ENCODE assay signal across 14 mouse cellular contexts in the genomic region with DNA sequence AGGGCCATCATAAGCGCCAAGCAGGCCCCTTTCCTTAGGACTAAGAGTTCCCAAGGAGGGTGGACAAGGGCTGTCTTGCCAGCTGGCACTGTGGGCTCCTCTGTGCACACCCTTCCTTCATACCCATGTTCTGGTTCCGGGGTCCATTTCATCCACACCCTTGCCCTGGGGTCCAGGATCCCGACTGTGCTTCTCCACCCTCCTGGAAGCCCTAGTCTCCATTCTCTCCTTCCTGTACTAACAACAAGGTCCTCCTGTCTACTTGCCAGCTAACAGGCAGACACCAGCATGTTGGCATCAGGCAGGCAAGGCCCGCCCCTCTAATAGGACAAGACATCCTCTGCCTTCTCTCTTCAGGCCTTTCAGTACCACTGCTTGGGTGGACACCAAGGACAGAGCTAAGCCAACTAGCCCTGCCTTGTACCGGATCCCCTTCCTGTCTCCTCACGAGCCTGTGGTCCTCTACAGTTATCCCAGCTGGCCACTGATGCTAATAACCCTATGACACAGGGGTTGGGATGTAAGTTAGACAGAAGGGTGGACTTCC. TPM values are rescaled to one million over a fixed set of nuclear protein-coding genes. Genes with fewer than 3 reads are reported as not detected.
DNase-seq lines count a peak whose midpoint lies in the region; ATAC-seq and TF ChIP-seq lines count a peak whose summit lies in the region.
"Had no signal": no experiment of that assay in that cellular context is flagged by ENCODE, and none has a peak within 500 bp of the region (broad histone marks: within the 10 kb centered on the region; RNA-seq: fewer than 3 reads in every experiment).

No protein-coding gene starts in this region.

- peak overlapping the region; percentile 87 for H3K27ac ChIP-seq in heart, embryonic 12.5 days (ENCODE audit: poor library complexity, severe bottlenecking)
- peak overlapping the region; percentile 95 for H3K27ac ChIP-seq in midbrain, embryonic 10.5 days (replicated peaks)
- H3K27ac ChIP-seq in midbrain, postnatal 0 days (ENCODE audit: low read depth, low read length), result no peak overlapping the region
- H3K27ac ChIP-seq in hindbrain, embryonic 13.5 days, result 0 out of 2 replicates have a peak overlapping the region, but pooled peaks have one; percentile 52
- H3K27ac ChIP-seq: macrophage had no signal

- no peaks in the 10 kb centered on the region for H3K9me3 ChIP-seq in heart, embryonic 12.5 days (replicated peaks)
- no peaks in the 10 kb centered on the region for H3K9me3 ChIP-seq in midbrain, embryonic 10.5 days (replicated peaks)
- H3K9me3 ChIP-seq in midbrain, postnatal 0 days (ENCODE audit: low read length), result no peaks in the 10 kb centered on the region
- H3K9me3 ChIP-seq in hindbrain, embryonic 13.5 days, result no peaks in the 10 kb centered on the region

- no peak for DNase-seq in heart, adult 8-10 months (ENCODE audit: low spot score)
- DNase-seq in midbrain, embryonic 10.5 days (ENCODE audit: low spot score), result no peak
- DNase-seq in midbrain, postnatal 0 days (ENCODE audit: low spot score), result no peak
- DNase-seq in adrenal gland, postnatal 10 days, result no peak
- DNase-seq: cerebellum, adult 9-10 months; kidney, postnatal 25 days had no signal

- no peak for ATAC-seq in heart, embryonic 12.5 days (ENCODE audit: insufficient number of reproducible peaks, low FRiP score)
- no peak for ATAC-seq in midbrain, postnatal 0 days (ENCODE audit: low FRiP score)
- ATAC-seq in hindbrain, embryonic 13.5 days (ENCODE audit: low FRiP score), result no peak
- ATAC-seq in CD4-positive, CD25-positive, alpha-beta regulatory T cell, adult 4 months, result no peak

- H3K4me2 ChIP-seq in heart, embryonic 12.5 days, result no peak overlapping the region
- H3K4me2 ChIP-seq in midbrain, postnatal 0 days (ENCODE audit: low read depth, low read length, poor library complexity, severe bottlenecking), result no peak overlapping the region
- no peak overlapping the region for H3K4me2 ChIP-seq in hindbrain, embryonic 13.5 days
- H3K4me2 ChIP-seq in myocyte (ENCODE audit: low read depth), result no peak overlapping the region

- peak overlapping the region; percentile 39; the same call in 1 of the 2 replicates for H3K9ac ChIP-seq in heart, embryonic 12.5 days
- H3K9ac ChIP-seq in midbrain, postnatal 0 days (replicated peaks; ENCODE audit: low read length, poor library complexity, severe bottlenecking), result no peak overlapping the region
- H3K9ac ChIP-seq in hindbrain, embryonic 13.5 days, result no peak overlapping the region

- no peak overlapping the region for H3ac ChIP-seq in myocyte (ENCODE audit: control insufficient read depth, insufficient read length)

- H3K36me3 ChIP-seq in heart, embryonic 12.5 days, result peaks cover 29% of the 10 kb centered on the region; the same call in 1 of the 2 replicates
- H3K36me3 ChIP-seq in midbrain, embryonic 10.5 days, result peaks cover 56% of the 10 kb centered on the region
- no peaks in the 10 kb centered on the region for H3K36me3 ChIP-seq in midbrain, postnatal 0 days (ENCODE audit: insufficient read depth, low read length)
- peaks cover 12% of the 10 kb centered on the region; the same call in 1 of the 2 replicates for H3K36me3 ChIP-seq in hindbrain, embryonic 13.5 days
- H3K36me3 ChIP-seq in myocyte (ENCODE audit: control insufficient read depth, insufficient read depth), result peaks cover 17% of the 10 kb centered on the region

- H3K4me1 ChIP-seq in heart, embryonic 12.5 days (replicated peaks), result peaks cover 69% of the 10 kb centered on the region
- H3K4me1 ChIP-seq in midbrain, embryonic 10.5 days, result peaks cover 93% of the 10 kb centered on the region
- peaks cover 11% of the 10 kb centered on the region; the same call in 1 of the 2 replicates for H3K4me1 ChIP-seq in midbrain, postnatal 0 days (ENCODE audit: insufficient read depth, low read length)
- H3K4me1 ChIP-seq in hindbrain, embryonic 13.5 days (replicated peaks), result peaks cover 67% of the 10 kb centered on the region

- TF ChIP-seq CTCF in midbrain, postnatal 0 days (IDR thresholded peaks at IDR 0.05), result no peak

- H3K4me3 ChIP-seq in heart, embryonic 12.5 days, result no peak overlapping the region
- H3K4me3 ChIP-seq in midbrain, embryonic 10.5 days, result 0 out of 2 replicates have a peak overlapping the region, but pooled peaks have one; percentile 41
- no peak overlapping the region for H3K4me3 ChIP-seq in midbrain, postnatal 0 days (ENCODE audit: low read depth, low read length)
- H3K4me3 ChIP-seq in hindbrain, embryonic 13.5 days, result no peak overlapping the region
- H3K4me3 ChIP-seq in myocyte, result no peak overlapping the region

- H3K27me3 ChIP-seq in heart, embryonic 12.5 days (replicated peaks), result no peaks in the 10 kb centered on the region
- peaks cover 8% of the 10 kb centered on the region for H3K27me3 ChIP-seq in midbrain, embryonic 10.5 days (ENCODE audit: low read depth, poor library complexity, severe bottlenecking)
- H3K27me3 ChIP-seq in midbrain, postnatal 0 days (ENCODE audit: insufficient read depth, low read length), result no peaks in the 10 kb centered on the region
- no peaks in the 10 kb centered on the region for H3K27me3 ChIP-seq in hindbrain, embryonic 13.5 days
- no peaks in the 10 kb centered on the region for H3K27me3 ChIP-seq in myocyte (ENCODE audit: control insufficient read depth, insufficient read depth, insufficient read length)

- WGBS in heart, embryonic 12.5 days, result 78% methylated on average over 6 of the region's 6 CpGs
- 85% methylated on average over 6 of the region's 6 CpGs for WGBS in midbrain, embryonic 10.5 days
- WGBS in midbrain, postnatal 0 days, result 79% methylated on average over 6 of the region's 6 CpGs
- 82% methylated on average over 6 of the region's 6 CpGs for WGBS in hindbrain, embryonic 13.5 days

- H3K79me2 ChIP-seq in myocyte (ENCODE audit: control insufficient read depth, insufficient read depth), result peaks cover 8% of the 10 kb centered on the region

- TF ChIP-seq POLR2A in myocyte (IDR thresholded peaks at IDR 0.05; ENCODE audit: insufficient read length, low read depth), result no peak

RNA-seq across cellular contexts. Expression of a gene that starts 10.4 kb away (rescaled TPM):
- polyA plus RNA-seq in heart, embryonic 12.5 days (2016; fragmentation: Nextera tagmentation; extraction: Ambion mirVana), result 33.0 and 34.6 TPM in 2 replicates
- 10 to 100 TPM; 10.1 to 25.1 (median 18.9) TPM for total RNA-seq in heart, adult 8-10 months (2022)
- polyA plus RNA-seq in midbrain, embryonic 10.5 days (2016; fragmentation: Nextera tagmentation; extraction: Ambion mirVana), result 125 and 158 TPM in 2 replicates
- 22.4 and 37.1 TPM in 2 replicates for total RNA-seq in midbrain, postnatal 0 days (2014; rRNA removed)
- 8.2 and 8.8 TPM in 2 replicates for polyA plus RNA-seq in midbrain, postnatal 0 days (2015; fragmentation: Nextera tagmentation; extraction: Ambion mirVana)
- 49.5 and 55.3 TPM in 2 replicates for polyA plus RNA-seq in hindbrain, embryonic 13.5 days (2015; fragmentation: Nextera tagmentation; extraction: Ambion mirVana)
- polyA plus RNA-seq in myocyte (2012; fragmentation: generic; extraction: Trizol), result 268 TPM
- 10 to 100 TPM; 17.7 to 23.3 TPM for total RNA-seq in adrenal gland, postnatal 10 days (2021)
- polyA plus RNA-seq in CD4-positive, CD25-positive, alpha-beta regulatory T cell, adult 4 months (2017; shearing (Covaris generic)), result not detected

RNA-seq across cellular contexts. Expression of a gene that starts 18.7 kb away (rescaled TPM):
- 0.09 and 0.15 TPM in 2 replicates for polyA plus RNA-seq in heart, embryonic 12.5 days (2016; fragmentation: Nextera tagmentation; extraction: Ambion mirVana)
- total RNA-seq in heart, adult 8-10 months (2022), result under 1 TPM in 3 of 4 experiments, not detected in 1; 0.09 to 0.69 (median 0.27) TPM
- 0.41 and 0.86 TPM in 2 replicates for polyA plus RNA-seq in midbrain, embryonic 10.5 days (2016; fragmentation: Nextera tagmentation; extraction: Ambion mirVana)
- 248 and 284 TPM in 2 replicates for total RNA-seq in midbrain, postnatal 0 days (2014; rRNA removed)
- 180 and 212 TPM in 2 replicates for polyA plus RNA-seq in midbrain, postnatal 0 days (2015; fragmentation: Nextera tagmentation; extraction: Ambion mirVana)
- 35.8 and 39.8 TPM in 2 replicates for polyA plus RNA-seq in hindbrain, embryonic 13.5 days (2015; fragmentation: Nextera tagmentation; extraction: Ambion mirVana)
- polyA plus RNA-seq in myocyte (2012; fragmentation: generic; extraction: Trizol), result 0.06 TPM
- 10 to 100 TPM; 18.7 to 20.0 TPM for total RNA-seq in adrenal gland, postnatal 10 days (2021)
- polyA plus RNA-seq in CD4-positive, CD25-positive, alpha-beta regulatory T cell, adult 4 months (2017; shearing (Covaris generic)), result not detected
- total RNA-seq: gastrocnemius, adult 18-20 months had no signal
- polyA plus RNA-seq: macrophage had no signal

RNA-seq across cellular contexts. Expression of a gene that starts 32.8 kb away (rescaled TPM):
- 7.3 and 8.0 TPM in 2 replicates for polyA plus RNA-seq in heart, embryonic 12.5 days (2016; fragmentation: Nextera tagmentation; extraction: Ambion mirVana)
- total RNA-seq in heart, adult 8-10 months (2022), result not detected
- 562 and 684 TPM in 2 replicates for polyA plus RNA-seq in midbrain, embryonic 10.5 days (2016; fragmentation: Nextera tagmentation; extraction: Ambion mirVana)
- 19.2 and 27.1 TPM in 2 replicates for total RNA-seq in midbrain, postnatal 0 days (2014; rRNA removed)
- 49.0 and 50.8 TPM in 2 replicates for polyA plus RNA-seq in midbrain, postnatal 0 days (2015; fragmentation: Nextera tagmentation; extraction: Ambion mirVana)
- 145 and 148 TPM in 2 replicates for polyA plus RNA-seq in hindbrain, embryonic 13.5 days (2015; fragmentation: Nextera tagmentation; extraction: Ambion mirVana)
- polyA plus RNA-seq in myocyte (2012; fragmentation: generic; extraction: Trizol), result 67.6 TPM
- under 1 TPM; 0.48 to 0.76 TPM for total RNA-seq in adrenal gland, postnatal 10 days (2021)
- polyA plus RNA-seq in CD4-positive, CD25-positive, alpha-beta regulatory T cell, adult 4 months (2017; shearing (Covaris generic)), result not detected
- polyA plus RNA-seq: macrophage had no signal

RNA-seq across cellular contexts. Expression of a gene that starts 46.1 kb away (rescaled TPM):
- 0.08 and 0.17 TPM in 2 replicates for polyA plus RNA-seq in heart, embryonic 12.5 days (2016; fragmentation: Nextera tagmentation; extraction: Ambion mirVana)
- total RNA-seq in heart, adult 8-10 months (2022), result not detected
- 0.10 TPM in 1 of 2 replicates, not detected in the other for polyA plus RNA-seq in midbrain, embryonic 10.5 days (2016; fragmentation: Nextera tagmentation; extraction: Ambion mirVana)
- total RNA-seq in midbrain, postnatal 0 days (2014; rRNA removed), result 2.4 and 3.0 TPM in 2 replicates
- polyA plus RNA-seq in midbrain, postnatal 0 days (2015; fragmentation: Nextera tagmentation; extraction: Ambion mirVana), result 0.83 and 0.85 TPM in 2 replicates
- 0.47 and 0.56 TPM in 2 replicates for polyA plus RNA-seq in hindbrain, embryonic 13.5 days (2015; fragmentation: Nextera tagmentation; extraction: Ambion mirVana)
- not detected for polyA plus RNA-seq in myocyte (2012; fragmentation: generic; extraction: Trizol)
- total RNA-seq in adrenal gland, postnatal 10 days (2021), result not detected
- polyA plus RNA-seq in CD4-positive, CD25-positive, alpha-beta regulatory T cell, adult 4 months (2017; shearing (Covaris generic)), result under 1 TPM in 1 of 2 experiments, not detected in 1; 0.17 TPM
- total RNA-seq: adrenal gland, postnatal 4 days; CH12.LX; gastrocnemius, adult 18-20 months had no signal
- polyA plus RNA-seq: macrophage had no signal

RNA-seq across cellular contexts. Expression of a gene that starts 50.8 kb away (rescaled TPM):
- 13.6 and 14.1 TPM in 2 replicates for polyA plus RNA-seq in heart, embryonic 12.5 days (2016; fragmentation: Nextera tagmentation; extraction: Ambion mirVana)
- 1 to 10 TPM; 4.6 to 6.7 (median 5.3) TPM for total RNA-seq in heart, adult 8-10 months (2022)
- polyA plus RNA-seq in midbrain, embryonic 10.5 days (2016; fragmentation: Nextera tagmentation; extraction: Ambion mirVana), result 18.6 and 21.6 TPM in 2 replicates
- 27.8 and 28.2 TPM in 2 replicates for total RNA-seq in midbrain, postnatal 0 days (2014; rRNA removed)
- 17.6 and 19.1 TPM in 2 replicates for polyA plus RNA-seq in midbrain, postnatal 0 days (2015; fragmentation: Nextera tagmentation; extraction: Ambion mirVana)
- polyA plus RNA-seq in hindbrain, embryonic 13.5 days (2015; fragmentation: Nextera tagmentation; extraction: Ambion mirVana), result 19.3 and 20.7 TPM in 2 replicates
- polyA plus RNA-seq in myocyte (2012; fragmentation: generic; extraction: Trizol), result 7.0 TPM
- 10 to 100 TPM; 12.4 to 16.3 TPM for total RNA-seq in adrenal gland, postnatal 10 days (2021)
- polyA plus RNA-seq in CD4-positive, CD25-positive, alpha-beta regulatory T cell, adult 4 months (2017; shearing (Covaris generic)), result 10 to 100 TPM; 24.4 to 28.2 TPM

Comparison
In these comparisons a context has a peak if more than half of its experiments do, and no peak if none do; other contexts are left out.
1. RNA of a gene that starts 18.7 kb away (polyA plus RNA-seq): 180 to 212 TPM in midbrain, postnatal 0 days and 35.8 to 39.8 TPM in hindbrain, embryonic 13.5 days; 0.41 to 0.86 TPM in midbrain, embryonic 10.5 days, 0.09 to 0.15 TPM in heart, embryonic 12.5 days, 0.06 TPM in myocyte (single experiment) and not detected in CD4-positive, CD25-positive, alpha-beta regulatory T cell, adult 4 months; every median in the first group is over 10 times any median in the second.